Mouse (Mus musculus) liver, adult (tissue): Measurements from ENCODE around the gene Dbr1.

ENCODE experiments used
- GATA4 ChIP-seq: IDR thresholded peaks from 2 replicates; pipeline ENCODE4 v1.6.1; 2014; ENCODE audit warnings: mild to moderate bottlenecking, low read length; ENCODE audit not compliant: insufficient replicate concordance

The Dbr1 gene

DNA sequence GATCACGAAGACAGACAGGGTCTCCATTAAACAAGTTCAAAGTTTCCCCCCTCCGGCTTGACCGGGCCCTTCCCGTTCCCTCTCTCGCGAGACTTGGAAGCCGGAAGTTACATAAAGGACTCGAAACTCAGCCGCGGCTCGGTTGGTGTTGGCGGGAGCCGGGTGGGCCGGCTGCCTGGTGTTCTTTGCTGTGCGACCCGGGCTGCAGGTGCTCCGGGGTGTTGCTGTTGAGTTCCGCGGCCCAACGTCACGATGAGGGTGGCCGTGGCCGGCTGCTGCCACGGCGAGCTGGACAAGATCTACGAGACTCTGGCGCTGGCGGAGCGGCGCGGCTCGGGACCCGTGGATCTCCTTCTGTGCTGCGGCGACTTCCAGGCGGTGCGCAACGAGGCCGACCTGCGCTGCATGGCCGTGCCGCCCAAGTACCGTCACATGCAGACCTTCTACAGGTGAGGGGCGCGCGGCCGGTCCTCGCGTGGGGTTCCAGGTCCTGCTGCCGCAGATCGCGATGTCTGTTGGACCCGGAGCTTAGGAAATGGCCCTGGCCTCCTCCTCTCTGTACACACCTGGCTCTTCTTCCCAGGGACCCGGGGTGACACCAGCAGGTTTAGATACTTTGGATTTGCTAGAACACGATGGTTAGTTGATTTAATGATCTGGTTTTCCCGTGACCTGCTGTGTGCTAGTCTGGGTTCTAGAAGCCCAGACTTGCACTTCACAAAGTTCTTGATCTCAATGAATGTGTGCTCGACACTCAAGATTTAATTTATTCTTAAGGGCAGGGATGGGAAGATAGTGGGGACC lies at the start of gene Dbr1:
Gene Dbr1 (plus strand): TSS at position 123 of the 804 bp plus-strand sequence.
- TF ChIP-seq GATA4: no peak

GRCm38 (mm10) chr9:99531865-99532264 lies 43.7 kb upstream of the Dbr1 start:
- no peak for TF ChIP-seq GATA4

DNA sequence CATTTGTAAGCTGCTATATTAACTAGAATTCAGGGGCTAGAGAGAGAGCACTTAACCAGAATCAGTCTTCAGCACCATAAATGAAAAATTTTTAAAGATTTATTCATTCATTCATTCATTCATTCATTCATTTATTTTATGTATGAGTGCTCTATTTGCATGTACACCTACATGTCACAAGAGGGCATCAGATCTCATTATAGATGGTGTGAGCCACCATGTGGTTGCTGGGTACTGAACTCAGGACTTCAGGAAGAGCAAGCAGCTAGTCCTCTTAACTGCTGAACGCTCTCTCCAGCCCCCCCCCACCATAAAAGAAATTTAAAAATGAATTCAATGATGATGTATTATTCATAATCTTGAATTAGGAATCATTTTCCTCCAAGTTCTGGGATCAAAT lies 29.3 kb upstream of the Dbr1 start:
- no peak for TF ChIP-seq GATA4

GRCm38 (mm10) chr9:99552068-99552467 lies 23.5 kb upstream of the Dbr1 start:
- no peak for TF ChIP-seq GATA4

DNA sequence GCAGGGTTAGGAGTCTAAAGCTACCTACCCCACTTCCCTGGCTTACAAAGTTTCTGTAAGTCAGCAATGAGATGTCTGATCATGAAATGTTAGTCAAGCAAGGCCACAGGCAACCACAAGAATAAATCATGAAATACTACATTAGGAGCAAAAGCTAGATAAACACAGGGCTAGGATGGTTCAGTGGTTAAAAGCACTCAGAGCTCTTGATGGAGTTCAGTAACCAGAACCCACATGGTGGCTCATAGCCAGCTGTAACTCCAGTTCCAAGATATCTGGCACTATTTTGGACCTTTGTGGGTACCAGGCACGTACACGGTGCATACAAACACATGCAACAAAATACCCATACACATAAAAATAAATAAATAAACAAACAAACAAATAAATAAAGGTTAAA lies 22.6 kb upstream of the Dbr1 start:
- TF ChIP-seq GATA4: no peak

DNA sequence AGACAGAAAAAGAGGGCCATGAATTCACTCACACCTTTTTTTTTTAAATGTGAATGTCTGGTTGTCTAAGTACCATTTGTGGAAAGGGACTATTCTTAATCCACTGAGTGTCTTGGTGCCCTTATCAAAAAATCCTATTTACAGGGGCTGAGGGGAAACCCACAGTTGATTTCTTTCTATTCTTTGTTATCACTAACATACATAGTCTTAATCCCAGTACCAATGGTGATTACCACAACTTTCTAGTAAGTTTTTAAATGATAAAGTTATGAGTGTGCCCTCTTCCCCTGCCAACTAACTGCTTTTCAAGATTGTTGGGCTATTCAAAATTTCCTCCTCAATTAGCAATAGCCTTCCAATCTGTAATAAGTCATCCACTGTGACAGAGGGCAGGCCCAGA lies 21.5 kb upstream of the Dbr1 start:
- TF ChIP-seq GATA4: no peak

DNA sequence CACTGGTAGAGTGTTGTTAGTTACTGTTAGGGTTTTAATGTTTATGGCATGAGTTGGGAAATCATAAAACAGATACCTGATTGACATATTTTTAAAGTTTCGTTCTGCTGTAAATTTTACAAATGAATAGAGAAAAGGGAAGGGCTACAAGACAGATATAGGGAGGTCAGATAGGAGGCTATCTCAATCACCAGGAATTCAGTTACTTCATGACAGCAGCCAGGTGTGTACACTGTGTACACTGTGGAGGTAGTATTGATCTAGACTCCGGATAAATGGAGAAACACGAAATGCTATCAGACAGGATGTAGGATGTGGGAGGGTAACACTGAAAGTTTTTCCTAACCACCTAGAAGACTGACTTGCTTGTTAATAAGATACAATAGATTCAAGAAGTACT lies 20.3 kb upstream of the Dbr1 start:
- no peak for TF ChIP-seq GATA4

GRCm38 (mm10) chr9:99557580-99558300 lies 17.9 kb upstream of the Dbr1 start:
- TF ChIP-seq GATA4: no peak

- no peak for TF ChIP-seq GATA4
Observed at GRCm38 (mm10) chr9:99558824-99559556, 16.6 kb upstream of the Dbr1 start.

- no peak for TF ChIP-seq GATA4
Observed at GRCm38 (mm10) chr9:99559557-99559904, 16.1 kb upstream of the Dbr1 start.

GRCm38 (mm10) chr9:99560389-99560788 lies 15.2 kb upstream of the Dbr1 start:
- no peak for TF ChIP-seq GATA4

DNA sequence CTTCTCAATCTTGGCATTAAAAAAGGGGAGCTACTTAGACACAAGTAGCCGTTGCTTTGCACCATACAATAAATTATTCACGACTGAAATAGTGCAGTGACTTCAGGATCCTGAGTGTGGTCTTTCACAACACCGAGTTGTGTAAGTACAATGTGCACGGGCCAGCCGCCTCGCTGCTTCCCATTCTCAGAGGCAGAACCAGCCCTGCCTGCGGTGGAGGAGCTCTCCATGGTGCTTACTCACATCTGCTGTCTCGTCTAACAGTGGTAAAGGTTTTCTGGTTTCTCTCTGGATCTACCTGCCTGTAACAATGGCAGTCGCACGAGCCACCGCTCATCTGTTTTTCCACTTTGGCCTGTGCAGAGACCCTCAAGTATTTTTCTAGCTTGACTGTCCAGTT lies 11.9 kb upstream of the Dbr1 start:
- no peak for TF ChIP-seq GATA4

DNA sequence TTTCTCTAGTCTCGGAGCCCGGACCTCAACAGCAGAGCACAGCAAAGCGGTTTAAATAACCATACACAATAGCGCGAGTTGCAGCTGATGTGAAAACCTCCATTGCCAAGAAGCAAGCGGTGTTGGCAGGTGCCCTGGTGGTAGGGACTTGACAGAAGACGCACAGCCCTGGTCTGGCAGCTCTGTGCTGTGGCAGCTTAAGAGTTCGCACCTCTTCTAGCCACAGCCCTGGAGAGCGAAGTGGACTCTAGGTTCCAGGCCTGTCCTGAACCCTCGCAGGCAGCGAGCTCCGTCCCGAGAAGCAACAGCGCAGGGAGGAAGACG lies 7.6 kb upstream of the Dbr1 start:
- TF ChIP-seq GATA4: no peak

- TF ChIP-seq GATA4: peak; percentile 16; the same call in 1 of the 2 replicates
Observed at GRCm38 (mm10) chr9:99568347-99569070, 7.1 kb upstream of the Dbr1 start, which contains the start of gene Armc8. Gene Armc8, minus strand, starts transcription at chr9:99568899.

- TF ChIP-seq GATA4: no peak
Observed at GRCm38 (mm10) chr9:99569071-99569397, 6.6 kb upstream of the Dbr1 start.
